Mouse (Mus musculus): ENCODE results near the gene Cdt1. TPM values are rescaled to one million over a fixed set of nuclear protein-coding genes. Genes with fewer than 3 reads are reported as not detected.

Cdt1 gene
- polyA plus RNA-seq, 1 experiment from 2014 or later: 12.8 TPM

DNA sequence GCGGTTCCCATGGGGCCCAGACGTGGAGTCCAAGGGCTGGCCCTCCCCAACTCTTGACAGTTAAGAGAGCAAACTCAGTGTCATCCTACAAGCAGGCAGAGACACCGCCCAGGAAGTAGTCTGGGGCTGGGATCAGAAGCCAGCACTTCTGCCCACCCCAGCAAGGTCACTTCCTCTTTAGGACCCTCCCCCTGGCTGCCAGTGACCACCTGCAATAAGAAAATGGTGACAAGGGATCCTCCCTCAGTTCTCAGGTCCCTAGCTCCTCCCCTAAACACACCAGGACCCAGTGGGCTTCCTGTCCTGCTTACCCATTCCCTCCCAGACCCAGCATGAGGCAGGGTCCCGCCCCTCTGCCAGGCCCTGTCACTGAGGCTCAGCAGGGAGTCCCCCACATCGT lies 20.0 kb upstream of the Cdt1 start:
- DNase-seq (ENCODE audit: low spot score) (no peak), ATAC-seq (no peak)
- Histone ChIP-seq H3K4me1 (ENCODE audit: control insufficient read depth, insufficient read depth, low read length) (no peaks in the 10 kb centered on the region), H3K27ac (ENCODE audit: low read depth, low read length) (no peak overlapping the region), H3K9ac (ENCODE audit: low read length) (no peak overlapping the region), H3K4me3 (ENCODE audit: low read depth, low read length) (no peak overlapping the region), H3K4me2 (ENCODE audit: low read length) (no peak overlapping the region), H3K27me3 (replicated peaks; ENCODE audit: control insufficient read depth, insufficient read depth, low read length) (peaks cover 27% of the 10 kb centered on the region), H3K9me3 (replicated peaks; ENCODE audit: control insufficient read depth, low read length) (no peaks in the 10 kb centered on the region), H3K36me3 (ENCODE audit: control insufficient read depth, insufficient read depth, low read length) (no peaks in the 10 kb centered on the region)
- WGBS: 42% methylated on average over 5 of the region's 5 CpGs

DNA sequence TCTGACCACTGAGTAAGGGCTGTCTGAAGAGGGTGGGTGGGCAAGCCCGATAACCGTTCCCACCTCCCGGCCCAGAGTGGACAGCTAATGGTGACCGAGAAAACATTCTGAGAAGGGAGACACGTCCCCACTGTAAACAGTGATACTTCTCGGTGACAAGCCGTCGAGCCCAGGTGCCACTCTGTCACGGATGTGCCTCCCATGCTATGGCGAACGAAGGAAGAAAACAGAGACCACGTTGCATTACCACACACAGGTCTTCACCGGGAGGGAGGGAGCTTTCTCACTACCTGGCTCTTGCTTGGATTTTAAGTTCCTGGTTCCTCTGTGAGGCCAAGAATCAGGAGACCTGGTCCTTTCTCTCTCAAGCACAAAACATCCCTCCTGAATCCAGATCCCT lies 19.5 kb upstream of the Cdt1 start:
- no peak overlapping the region for H3K9ac ChIP-seq (ENCODE audit: low read length)
- 85% methylated on average over 13 of the region's 13 CpGs for WGBS
- ATAC-seq: no peak
- H3K4me3 ChIP-seq (ENCODE audit: low read depth, low read length): no peak overlapping the region
- H3K4me2 ChIP-seq (ENCODE audit: low read length): no peak overlapping the region
- no peaks in the 10 kb centered on the region for H3K9me3 ChIP-seq (replicated peaks; ENCODE audit: control insufficient read depth, low read length)
- H3K36me3 ChIP-seq (ENCODE audit: control insufficient read depth, insufficient read depth, low read length): no peaks in the 10 kb centered on the region
- no peaks in the 10 kb centered on the region for H3K4me1 ChIP-seq (ENCODE audit: control insufficient read depth, insufficient read depth, low read length)
- no peak for DNase-seq (ENCODE audit: low spot score)
- H3K27me3 ChIP-seq (replicated peaks; ENCODE audit: control insufficient read depth, insufficient read depth, low read length): peaks cover 27% of the 10 kb centered on the region
- H3K27ac ChIP-seq (ENCODE audit: low read depth, low read length): no peak overlapping the region

GRCm38 (mm10) chr8:122548891-122549439 lies 18.9 kb upstream of the Cdt1 start:
- no peaks in the 10 kb centered on the region for H3K36me3 ChIP-seq (ENCODE audit: control insufficient read depth, insufficient read depth, low read length)
- DNase-seq (ENCODE audit: low spot score) (no peak), ATAC-seq (no peak)
- H3K4me2 ChIP-seq (ENCODE audit: low read length): no peak overlapping the region
- no peak overlapping the region for H3K27ac ChIP-seq (ENCODE audit: low read depth, low read length)
- H3K4me1 ChIP-seq (ENCODE audit: control insufficient read depth, insufficient read depth, low read length): no peaks in the 10 kb centered on the region
- no peak overlapping the region for H3K9ac ChIP-seq (ENCODE audit: low read length)
- WGBS: 92% methylated on average over 3 of the region's 3 CpGs
- H3K4me3 ChIP-seq (ENCODE audit: low read depth, low read length): no peak overlapping the region
- no peaks in the 10 kb centered on the region for H3K9me3 ChIP-seq (replicated peaks; ENCODE audit: control insufficient read depth, low read length)
- H3K27me3 ChIP-seq (replicated peaks; ENCODE audit: control insufficient read depth, insufficient read depth, low read length): peaks cover 27% of the 10 kb centered on the region

DNA sequence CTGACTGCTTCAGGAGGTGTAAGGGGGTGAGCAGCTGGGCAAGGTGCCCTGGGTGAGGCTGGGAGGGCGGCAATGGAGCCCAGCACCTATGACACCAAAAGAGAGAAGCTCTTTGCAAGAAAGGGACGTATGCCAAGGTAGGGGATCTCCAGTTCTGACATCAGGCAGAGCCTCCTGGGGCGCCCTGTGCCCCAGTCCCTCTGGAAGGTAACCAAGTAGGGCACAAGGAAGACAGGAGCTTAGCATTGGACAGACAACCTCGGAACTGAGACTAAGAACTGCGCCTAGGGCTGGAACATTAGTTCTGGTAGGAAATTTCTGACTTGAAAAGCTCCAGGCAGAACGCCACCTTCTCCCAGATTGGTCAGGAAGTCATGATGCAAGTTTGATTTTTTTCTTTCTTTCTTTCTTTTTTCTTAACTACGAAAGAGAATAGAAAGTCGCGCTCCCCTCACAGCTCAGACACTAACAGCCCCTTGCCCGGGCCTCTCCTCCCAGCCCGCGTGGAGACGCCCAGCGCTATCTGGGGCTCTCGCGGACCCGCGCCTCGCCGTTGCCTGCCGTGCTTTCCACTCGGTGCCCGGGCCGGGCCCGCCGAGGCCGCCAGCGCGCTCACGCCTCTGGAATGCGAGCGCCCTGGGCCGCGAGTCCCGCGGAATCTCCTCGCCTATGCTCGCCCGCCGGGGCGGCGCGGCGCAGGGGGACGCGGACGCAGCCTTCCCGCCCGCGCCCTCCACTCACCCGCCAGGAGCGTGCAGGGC lies 17.4 kb upstream of the Cdt1 start:
- H3K4me1 ChIP-seq (ENCODE audit: control insufficient read depth, insufficient read depth, low read length): no peaks in the 10 kb centered on the region
- peak overlapping the region; percentile 44 for H3K4me3 ChIP-seq (ENCODE audit: low read depth, low read length)
- H3K4me2 ChIP-seq (ENCODE audit: low read length): peak overlapping the region; percentile 73
- H3K9me3 ChIP-seq (replicated peaks; ENCODE audit: control insufficient read depth, low read length): no peaks in the 10 kb centered on the region
- H3K36me3 ChIP-seq (ENCODE audit: control insufficient read depth, insufficient read depth, low read length): no peaks in the 10 kb centered on the region
- ATAC-seq (peak; percentile 58), DNase-seq (ENCODE audit: low spot score) (no peak)
- peaks cover 27% of the 10 kb centered on the region for H3K27me3 ChIP-seq (replicated peaks; ENCODE audit: control insufficient read depth, insufficient read depth, low read length)
- whole genome bisulfite sequencing: 5% methylated on average over 48 of the region's 52 CpGs
- no peak overlapping the region for H3K27ac ChIP-seq (ENCODE audit: low read depth, low read length)
- peak overlapping the region; percentile 59 for H3K9ac ChIP-seq (ENCODE audit: low read length)

- ATAC-seq (no peak), DNase-seq (ENCODE audit: low spot score) (no peak)
- Histone ChIP-seq H3K36me3 (ENCODE audit: control insufficient read depth, insufficient read depth, low read length) (no peaks in the 10 kb centered on the region), H3K4me3 (ENCODE audit: low read depth, low read length) (peak overlapping the region; percentile 44), H3K27me3 (replicated peaks; ENCODE audit: control insufficient read depth, insufficient read depth, low read length) (peaks cover 27% of the 10 kb centered on the region), H3K9me3 (replicated peaks; ENCODE audit: control insufficient read depth, low read length) (no peaks in the 10 kb centered on the region), H3K27ac (ENCODE audit: low read depth, low read length) (no peak overlapping the region), H3K4me1 (ENCODE audit: control insufficient read depth, insufficient read depth, low read length) (no peaks in the 10 kb centered on the region), H3K9ac (ENCODE audit: low read length) (peak overlapping the region; percentile 59), H3K4me2 (ENCODE audit: low read length) (peak overlapping the region; percentile 73)
- 0% methylated on average over 17 of the region's 43 CpGs for WGBS
These were observed 16.9 kb upstream of the Cdt1 start for GRCm38 (mm10) chr8:122550995-122551264.

DNA sequence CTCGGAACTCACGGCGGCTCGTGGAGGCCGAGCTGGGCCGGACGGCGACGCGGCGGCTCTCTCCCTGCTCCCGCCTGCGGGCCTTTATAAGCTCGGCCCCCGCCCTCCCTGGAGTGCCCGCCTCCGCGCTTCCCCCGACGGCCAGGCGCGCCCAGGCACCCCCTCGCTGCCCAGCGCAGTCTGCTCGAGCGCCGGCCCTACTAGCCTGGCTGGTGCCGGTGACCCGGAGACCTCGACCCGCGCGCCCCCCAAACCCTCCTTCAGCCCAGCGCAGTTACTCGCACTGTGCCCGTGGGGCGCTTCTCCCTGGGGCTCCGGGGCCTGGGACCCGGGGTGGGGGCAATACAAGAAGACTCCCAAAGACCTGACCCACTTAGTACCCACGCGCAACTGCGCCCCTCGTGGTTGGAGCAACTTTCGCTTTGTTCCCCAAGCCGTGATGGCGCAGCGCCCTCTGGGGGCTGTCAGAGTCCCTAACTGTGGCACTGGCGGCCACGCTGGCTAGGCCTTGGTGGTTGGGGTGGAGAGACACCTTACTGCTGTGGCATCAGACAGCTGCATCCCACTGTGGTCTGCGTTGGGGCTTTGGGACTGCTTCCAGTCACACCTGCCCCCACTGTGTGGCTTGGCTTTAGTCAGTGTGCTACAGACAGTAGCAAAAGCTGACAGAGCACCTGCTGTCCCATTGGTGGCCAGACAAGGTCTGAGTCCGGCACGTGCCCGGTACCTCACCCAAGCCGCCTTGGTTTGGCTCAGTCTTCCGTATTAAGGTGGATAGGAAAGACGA lies 16.4 kb upstream of the Cdt1 start, which contains the start of gene Piezo1:
Gene Piezo1 (minus strand): TSS at position 65 of the 787 bp plus-strand sequence.
- 11% methylated on average over 55 of the region's 56 CpGs for WGBS
- Histone ChIP-seq H3K4me3 (ENCODE audit: low read depth, low read length) (peak within 1 kb of the TSS; percentile 44), H3K4me1 (ENCODE audit: control insufficient read depth, insufficient read depth, low read length) (no peaks in the 10 kb centered on the region), H3K27ac (ENCODE audit: low read depth, low read length) (no peak within 1 kb of the TSS), H3K4me2 (ENCODE audit: low read length) (peak within 1 kb of the TSS; percentile 73), H3K9ac (ENCODE audit: low read length) (peak within 1 kb of the TSS; percentile 59), H3K27me3 (replicated peaks; ENCODE audit: control insufficient read depth, insufficient read depth, low read length) (peaks cover 27% of the 10 kb centered on the region), H3K9me3 (replicated peaks; ENCODE audit: control insufficient read depth, low read length) (no peaks in the 10 kb centered on the region), H3K36me3 (ENCODE audit: control insufficient read depth, insufficient read depth, low read length) (no peaks in the 10 kb centered on the region)
- DNase-seq (ENCODE audit: low spot score) (peak; percentile 59), ATAC-seq (peak; percentile 65)

DNA sequence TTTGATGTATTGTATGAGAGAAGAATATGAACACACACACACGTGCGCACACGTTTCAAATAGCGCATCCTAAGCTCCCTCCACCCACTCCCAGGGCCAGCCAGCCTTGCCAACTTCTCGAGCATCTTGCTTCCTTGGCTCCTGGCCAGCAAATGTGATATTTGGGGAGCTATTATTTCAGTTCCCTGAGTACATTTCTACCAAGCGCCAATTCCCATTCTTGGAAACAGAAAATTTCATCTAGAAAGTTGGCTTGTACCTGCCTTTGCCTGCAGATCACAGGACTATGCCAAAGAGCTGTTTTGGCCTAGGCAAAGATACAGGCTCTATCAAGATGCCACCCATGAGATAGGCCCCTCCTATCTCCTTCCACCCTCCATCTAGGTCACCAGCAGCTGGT lies 13.0 kb upstream of the Cdt1 start:
- H3K9me3 ChIP-seq (replicated peaks; ENCODE audit: control insufficient read depth, low read length): no peaks in the 10 kb centered on the region
- H3K27me3 ChIP-seq (replicated peaks; ENCODE audit: control insufficient read depth, insufficient read depth, low read length): peaks cover 21% of the 10 kb centered on the region
- no peaks in the 10 kb centered on the region for H3K36me3 ChIP-seq (ENCODE audit: control insufficient read depth, insufficient read depth, low read length)
- no peak for ATAC-seq
- DNase-seq (ENCODE audit: low spot score): peak; percentile 78
- no peaks in the 10 kb centered on the region for H3K4me1 ChIP-seq (ENCODE audit: control insufficient read depth, insufficient read depth, low read length)
- H3K27ac ChIP-seq (ENCODE audit: low read depth, low read length): no peak overlapping the region
- WGBS: 69% methylated on average over 6 of the region's 6 CpGs
- H3K4me2 ChIP-seq (ENCODE audit: low read length): no peak overlapping the region
- no peak overlapping the region for H3K4me3 ChIP-seq (ENCODE audit: low read depth, low read length)
- H3K9ac ChIP-seq (ENCODE audit: low read length): no peak overlapping the region

DNA sequence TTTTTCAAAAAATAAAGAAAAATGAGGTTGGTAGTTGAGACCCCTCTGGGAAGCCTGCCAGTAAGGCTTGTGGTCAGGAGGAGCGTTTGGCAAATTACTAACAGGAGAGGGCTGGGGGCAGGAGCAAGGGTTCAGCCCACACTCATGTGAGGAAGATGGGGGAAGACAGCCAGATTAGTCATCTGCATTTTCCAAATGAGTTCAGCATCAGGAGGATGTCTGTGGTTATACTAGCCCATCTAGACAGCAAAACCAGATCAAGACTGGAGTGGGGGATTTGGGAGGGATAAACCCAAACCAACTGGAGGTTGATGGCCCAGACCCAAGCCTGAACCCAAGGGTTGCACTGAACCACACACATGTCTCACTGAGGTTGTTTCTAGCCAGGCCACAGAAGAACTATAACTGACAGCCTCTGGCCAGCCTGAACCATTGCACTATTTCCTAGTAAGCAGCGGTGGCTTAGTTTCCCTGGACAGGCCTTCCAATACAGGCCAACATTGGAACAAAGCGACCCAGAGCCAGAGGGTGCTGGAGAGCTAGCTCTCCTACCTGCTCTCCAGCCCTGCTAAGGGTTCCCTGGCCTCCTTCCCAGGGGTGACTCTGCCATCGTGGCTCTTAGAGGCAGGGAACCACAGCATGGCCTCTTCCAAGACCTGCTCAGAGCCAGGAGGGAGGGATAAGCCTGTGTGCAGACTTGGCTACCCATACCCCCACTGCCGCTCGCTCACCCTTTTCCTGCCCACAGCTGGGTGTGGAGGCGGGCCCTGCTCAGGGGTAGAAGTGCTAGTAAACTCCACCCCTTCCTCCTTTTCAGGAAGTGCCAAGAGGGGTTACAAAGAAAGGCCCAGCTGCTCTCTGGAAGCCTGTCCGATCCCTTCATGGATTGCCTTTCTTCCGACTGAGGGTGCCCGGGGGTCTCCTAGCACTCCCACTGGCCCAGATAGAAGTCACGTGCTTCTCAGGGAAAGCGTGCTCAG lies 11.5 kb upstream of the Cdt1 start:
- Histone ChIP-seq H3K4me3 (ENCODE audit: low read depth, low read length) (no peak overlapping the region), H3K4me2 (ENCODE audit: low read length) (no peak overlapping the region), H3K9ac (ENCODE audit: low read length) (no peak overlapping the region), H3K27me3 (replicated peaks; ENCODE audit: control insufficient read depth, insufficient read depth, low read length) (peaks cover 6% of the 10 kb centered on the region), H3K36me3 (ENCODE audit: control insufficient read depth, insufficient read depth, low read length) (no peaks in the 10 kb centered on the region), H3K27ac (ENCODE audit: low read depth, low read length) (no peak overlapping the region), H3K9me3 (replicated peaks; ENCODE audit: control insufficient read depth, low read length) (no peaks in the 10 kb centered on the region), H3K4me1 (ENCODE audit: control insufficient read depth, insufficient read depth, low read length) (no peaks in the 10 kb centered on the region)
- 74% methylated on average over 12 of the region's 12 CpGs for WGBS
- DNase-seq (ENCODE audit: low spot score) (no peak), ATAC-seq (no peak)
